Mouse (Mus musculus): ENCODE measurements around the gene Zfp445. TPM values are rescaled to one million over a fixed set of nuclear protein-coding genes. Genes with fewer than 3 reads are reported as not detected.
A peak's percentile ranks its signal among the peaks of the same experiment; 100 is the strongest.

Zfp445 gene
- total RNA-seq, 2 experiments from 2014 or later, result 169 to 173 TPM

GRCm38 (mm10) chr9:122829826-122830380, 35.9 kb downstream of the Zfp445 start:
- Histone ChIP-seq H3K4me3 (no peak overlapping the region), H3K27ac (no peak overlapping the region)
- intact Hi-C loops (cut with DNase I), result no loop called here
- DNase-seq (ENCODE audit: extremely low spot score in 1 of 2, low spot score in 2 of 2), result no peak
- no peak for TF ChIP-seq CTCF (IDR thresholded peaks at IDR 0.05)

GRCm38 (mm10) chr9:122826743-122827142, 39.1 kb downstream of the Zfp445 start:
- TF ChIP-seq CTCF (IDR thresholded peaks at IDR 0.05), result no peak
- intact Hi-C loops (cut with DNase I), result no loop called here
- H3K27ac ChIP-seq, result no peak overlapping the region
- H3K4me3 ChIP-seq, result no peak overlapping the region
- no peak for DNase-seq (ENCODE audit: extremely low spot score in 1 of 2, low spot score in 2 of 2)

- Histone ChIP-seq H3K27ac (no peak overlapping the region), H3K4me3 (no peak overlapping the region)
- DNase-seq (ENCODE audit: extremely low spot score in 1 of 2, low spot score in 2 of 2), result no peak
- intact Hi-C loops (cut with DNase I), result no loop called here
- TF ChIP-seq CTCF (IDR thresholded peaks at IDR 0.05), result no peak
Observed at GRCm38 (mm10) chr9:122823374-122824017, 42.3 kb downstream of the Zfp445 start.

GRCm38 (mm10) chr9:122815239-122815851, 50.5 kb downstream of the Zfp445 start:
- DNase-seq (ENCODE audit: extremely low spot score in 1 of 2, low spot score in 2 of 2), result no peak
- Histone ChIP-seq H3K27ac (no peak overlapping the region), H3K4me3 (no peak overlapping the region)
- intact Hi-C loops (cut with DNase I), result no loop called here
- no peak for TF ChIP-seq CTCF (IDR thresholded peaks at IDR 0.05)

- no peak for DNase-seq (ENCODE audit: extremely low spot score in 1 of 2, low spot score in 2 of 2)
- intact Hi-C loops (cut with DNase I), result no loop called here
- H3K4me3 ChIP-seq, result no peak overlapping the region
- H3K27ac ChIP-seq, result no peak overlapping the region
- TF ChIP-seq CTCF (IDR thresholded peaks at IDR 0.05), result no peak
Observed at GRCm38 (mm10) chr9:122814775-122815174, 51.0 kb downstream of the Zfp445 start.

- Histone ChIP-seq H3K27ac (no peak overlapping the region), H3K4me3 (no peak overlapping the region)
- no peak for TF ChIP-seq CTCF (IDR thresholded peaks at IDR 0.05)
- intact Hi-C loops (cut with DNase I), result no loop called here
- DNase-seq (ENCODE audit: extremely low spot score in 1 of 2, low spot score in 2 of 2), result no peak
Observed at GRCm38 (mm10) chr9:122812386-122812785, 53.4 kb downstream of the Zfp445 start.

- H3K4me3 ChIP-seq, result no peak overlapping the region
- TF ChIP-seq CTCF (IDR thresholded peaks at IDR 0.05), result no peak
- no peak overlapping the region for H3K27ac ChIP-seq
- no peak for DNase-seq (ENCODE audit: extremely low spot score in 1 of 2, low spot score in 2 of 2)
- intact Hi-C loops (cut with DNase I), result no loop called here
Observed at GRCm38 (mm10) chr9:122810212-122810611, 55.6 kb downstream of the Zfp445 start.

- intact Hi-C loops (cut with DNase I), result loop anchor here (5.0 kb wide), 1 partner anchor 70 kb away; no protein-coding TSS in a partner anchor
- Histone ChIP-seq H3K27ac (no peak overlapping the region), H3K4me3 (no peak overlapping the region)
- no peak for DNase-seq (ENCODE audit: extremely low spot score in 1 of 2, low spot score in 2 of 2)
- no peak for TF ChIP-seq CTCF (IDR thresholded peaks at IDR 0.05)
Observed at GRCm38 (mm10) chr9:122807186-122807585, 58.6 kb downstream of the Zfp445 start.

- intact Hi-C loops (cut with DNase I), result loop anchor here (5.0 kb wide), 1 partner anchor 69 kb away; no protein-coding TSS in a partner anchor
Observed at GRCm38 (mm10) chr9:122805845-122806341, 59.9 kb downstream of the Zfp445 start.

GRCm38 (mm10) chr9:122805053-122805844, 60.6 kb downstream of the Zfp445 start, which contains the start of gene Tcaim:
Tcaim (plus strand) TSS chr9:122805539.
- Histone ChIP-seq H3K27ac (peak within 1 kb of the TSS; percentile 98), H3K4me3 (peak within 1 kb of the TSS; percentile 58)
- no peak for TF ChIP-seq CTCF (IDR thresholded peaks at IDR 0.05)
- peak; percentile 89 to 91 for DNase-seq (ENCODE audit: extremely low spot score in 1 of 2, low spot score in 2 of 2)
- intact Hi-C loops (cut with DNase I), result loop anchor here (5.0 kb wide), 1 partner anchor 68 kb away; no protein-coding TSS in a partner anchor

More at GRCm38 (mm10) chr9:122805845-122806341, 59.9 kb downstream of the Zfp445 start:
- peak overlapping the region; percentile 58 for H3K4me3 ChIP-seq
- TF ChIP-seq CTCF (IDR thresholded peaks at IDR 0.05), result no peak
- DNase-seq (ENCODE audit: extremely low spot score in 1 of 2, low spot score in 2 of 2), result no peak
- peak overlapping the region; percentile 98 for H3K27ac ChIP-seq

Other genes with a start within 250 kb of the Zfp445 start
- gene Topaz1, start 118.7 kb downstream of the Zfp445 start, total RNA-seq (2021), result not detected
- 10 to 100 TPM; 17.4 to 17.8 TPM for gene Tcaim, start 60.5 kb downstream of the Zfp445 start, total RNA-seq (2021)
- not detected for gene Gm35549, start 22.0 kb downstream of the Zfp445 start, total RNA-seq (2021)
- 1 to 10 TPM; 5.0 to 5.8 TPM for gene Zkscan7, start 19.7 kb upstream of the Zfp445 start, total RNA-seq (2021)
- gene Zfp105, start 57.1 kb upstream of the Zfp445 start, total RNA-seq (2021), result 1 to 10 TPM; 7.9 to 8.3 TPM
- gene 1110059G10Rik, start 85.0 kb upstream of the Zfp445 start, total RNA-seq (2021), result 10 to 100 TPM; 18.7 to 21.8 TPM
- 1 to 10 TPM; 1.3 to 1.5 TPM for gene Kif15, start 85.0 kb upstream of the Zfp445 start, total RNA-seq (2021)
- 10 to 100 TPM; 23.5 to 27.1 TPM for gene Tmem42, start 155.3 kb upstream of the Zfp445 start, total RNA-seq (2021)
- 1 to 10 TPM; 1.8 to 2.6 TPM for gene Tgm4, start 168.7 kb upstream of the Zfp445 start, total RNA-seq (2021)
- gene Zdhhc3, start 247.2 kb upstream of the Zfp445 start, total RNA-seq (2021), result 10 to 100 TPM; 61.9 to 68.6 TPM
- gene Exosc7, start 247.2 kb upstream of the Zfp445 start, total RNA-seq (2021), result 10 to 100 TPM; 43.0 to 48.9 TPM

All from left cerebral cortex, adult 2 months (tissue).